Mouse (Mus musculus): ENCODE results near the gene Il12rb1. TPM values are rescaled to one million over a fixed set of nuclear protein-coding genes. Genes with fewer than 3 reads are reported as not detected.
"Not testable (repeated sequence)": the region's sequence is repeated elsewhere in the genome, so short reads cannot be mapped to it uniquely, and the experiment has no call there.

Gene Il12rb1
- polyA plus RNA-seq, 1 experiment from 2014 or later = 0.13 TPM

- no peak for ATAC-seq (ENCODE audit: insufficient number of reproducible peaks, low FRiP score, low TSS enrichment, low read depth)
- 15% methylated on average over 30 of the region's 30 CpGs for WGBS
- H3K4me1 ChIP-seq = peaks cover 19% of the 10 kb centered on the region
- H3K27me3 ChIP-seq = peaks cover 28% of the 10 kb centered on the region
- no peak overlapping the region for H3K9ac ChIP-seq
- no peak overlapping the region for H3K27ac ChIP-seq
- H3K36me3 ChIP-seq = no peaks in the 10 kb centered on the region
- H3K9me3 ChIP-seq = peaks cover 10% of the 10 kb centered on the region; the same call in 1 of the 2 replicates
- H3K4me2 ChIP-seq = no peak overlapping the region
- H3K4me3 ChIP-seq = no peak overlapping the region
Measured at GRCm38 (mm10) chr8:70821399-70821962, 13.2 kb downstream of the Il12rb1 start.

- H3K4me3 ChIP-seq = no peak overlapping the region
- WGBS = 43% methylated on average over 11 of the region's 11 CpGs
- no peak overlapping the region for H3K9ac ChIP-seq
- no peaks in the 10 kb centered on the region for H3K36me3 ChIP-seq
- H3K4me1 ChIP-seq = peaks cover 14% of the 10 kb centered on the region
- H3K9me3 ChIP-seq = peaks cover 10% of the 10 kb centered on the region; the same call in 1 of the 2 replicates
- no peak overlapping the region for H3K27ac ChIP-seq
- H3K27me3 ChIP-seq = peaks cover 23% of the 10 kb centered on the region
- H3K4me2 ChIP-seq = no peak overlapping the region
- ATAC-seq (ENCODE audit: insufficient number of reproducible peaks, low FRiP score, low TSS enrichment, low read depth) = no peak
Measured at GRCm38 (mm10) chr8:70821992-70822391, 13.7 kb downstream of the Il12rb1 start.

DNA sequence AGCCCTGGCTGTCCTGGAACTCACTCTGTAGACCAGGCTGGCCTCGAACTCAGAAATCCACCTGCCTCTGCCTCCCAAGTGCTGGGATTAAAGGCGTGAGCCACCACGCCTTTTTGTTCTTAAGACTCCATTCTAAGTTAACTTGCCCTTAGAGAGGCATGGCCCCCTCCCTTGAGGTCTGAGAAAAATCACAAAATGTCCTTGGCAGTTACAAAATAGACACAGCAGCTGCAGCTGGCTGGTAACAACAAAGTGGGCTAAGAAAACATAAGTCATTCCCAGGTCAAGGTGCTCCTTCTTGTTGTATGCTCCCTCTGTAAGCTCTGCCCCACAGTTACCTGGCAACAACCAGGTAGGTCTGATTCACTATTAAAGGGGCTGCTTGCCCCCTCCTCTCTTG, 14.3 kb downstream of the Il12rb1 start:
- peaks cover 10% of the 10 kb centered on the region; the same call in 1 of the 2 replicates for H3K9me3 ChIP-seq
- H3K27me3 ChIP-seq = peaks cover 19% of the 10 kb centered on the region
- H3K27ac ChIP-seq; H3K9ac ChIP-seq; H3K4me2 ChIP-seq; H3K4me3 ChIP-seq; H3K36me3 ChIP-seq; ATAC-seq (ENCODE audit: insufficient number of reproducible peaks, low FRiP score, low TSS enrichment, low read depth): not testable (repeated sequence)
- 82% methylated on average over 3 of the region's 3 CpGs for WGBS
- H3K4me1 ChIP-seq = peaks cover 12% of the 10 kb centered on the region

DNA sequence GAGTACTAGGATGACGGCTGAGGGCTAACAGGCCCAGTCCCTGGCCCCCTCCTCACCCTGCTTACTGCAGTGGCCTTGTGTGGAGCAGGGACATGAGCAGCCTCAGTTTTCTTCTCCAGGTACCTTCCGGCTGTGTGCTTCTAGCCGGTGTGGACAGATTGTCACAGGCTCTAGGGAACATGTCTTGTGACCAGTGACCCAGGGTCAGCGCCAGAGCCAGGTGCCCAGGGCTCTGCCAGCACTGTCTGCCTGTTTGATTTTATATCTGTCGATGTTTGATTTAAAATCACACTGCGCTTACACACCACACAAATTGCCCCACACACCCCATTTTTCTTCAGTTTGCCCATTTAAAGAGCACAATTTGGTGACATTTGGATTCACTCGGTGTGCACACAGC, 15.6 kb downstream of the Il12rb1 start:
- Histone ChIP-seq H3K9me3 (peaks cover 6% of the 10 kb centered on the region; the same call in 1 of the 2 replicates), H3K27me3 (peaks cover 19% of the 10 kb centered on the region), H3K4me1 (peaks cover 12% of the 10 kb centered on the region), H3K4me2 (no peak overlapping the region), H3K4me3 (no peak overlapping the region), H3K36me3 (no peaks in the 10 kb centered on the region), H3K9ac (no peak overlapping the region), H3K27ac (no peak overlapping the region)
- WGBS = 84% methylated on average over 7 of the region's 7 CpGs
- ATAC-seq (ENCODE audit: insufficient number of reproducible peaks, low FRiP score, low TSS enrichment, low read depth) = no peak

- H3K27ac ChIP-seq = no peak overlapping the region
- no peaks in the 10 kb centered on the region for H3K9me3 ChIP-seq
- peaks cover 8% of the 10 kb centered on the region for H3K4me1 ChIP-seq
- no peak overlapping the region for H3K4me3 ChIP-seq
- no peak for ATAC-seq (ENCODE audit: insufficient number of reproducible peaks, low FRiP score, low TSS enrichment, low read depth)
- WGBS = 72% methylated on average over 8 of the region's 8 CpGs
- no peak overlapping the region for H3K9ac ChIP-seq
- peaks cover 3% of the 10 kb centered on the region; the same call in 1 of the 2 replicates for H3K27me3 ChIP-seq
- H3K4me2 ChIP-seq = no peak overlapping the region
- H3K36me3 ChIP-seq = no peaks in the 10 kb centered on the region
Measured at GRCm38 (mm10) chr8:70825816-70826215, 17.6 kb downstream of the Il12rb1 start.

- Histone ChIP-seq H3K27me3 (no peaks in the 10 kb centered on the region), H3K36me3 (no peaks in the 10 kb centered on the region), H3K9me3 (no peaks in the 10 kb centered on the region), H3K4me1 (peaks cover under 1% of the 10 kb centered on the region; the same call in 1 of the 2 replicates), H3K9ac (no peak overlapping the region), H3K4me3 (no peak overlapping the region), H3K4me2 (no peak overlapping the region), H3K27ac (no peak overlapping the region)
- 93% methylated on average over 2 of the region's 2 CpGs for WGBS
- ATAC-seq (ENCODE audit: insufficient number of reproducible peaks, low FRiP score, low TSS enrichment, low read depth) = no peak
Measured at GRCm38 (mm10) chr8:70827010-70827409, 18.8 kb downstream of the Il12rb1 start.

- Histone ChIP-seq H3K4me2 (no peak overlapping the region), H3K9me3 (no peaks in the 10 kb centered on the region), H3K27ac (no peak overlapping the region), H3K4me3 (no peak overlapping the region), H3K36me3 (no peaks in the 10 kb centered on the region), H3K4me1 (peaks cover 6% of the 10 kb centered on the region), H3K27me3 (no peaks in the 10 kb centered on the region), H3K9ac (no peak overlapping the region)
- no peak for ATAC-seq (ENCODE audit: insufficient number of reproducible peaks, low FRiP score, low TSS enrichment, low read depth)
- 93% methylated on average over 1 of the region's 1 CpGs for WGBS
Measured at GRCm38 (mm10) chr8:70827796-70828195, 19.5 kb downstream of the Il12rb1 start.

- Histone ChIP-seq H3K4me1 (peaks cover 15% of the 10 kb centered on the region), H3K36me3 (peaks cover 16% of the 10 kb centered on the region), H3K27me3 (no peaks in the 10 kb centered on the region), H3K9me3 (no peaks in the 10 kb centered on the region), H3K9ac (no peak overlapping the region), H3K27ac (no peak overlapping the region), H3K4me2 (no peak overlapping the region), H3K4me3 (no peak overlapping the region)
- WGBS = 81% methylated on average over 8 of the region's 8 CpGs
- ATAC-seq (ENCODE audit: insufficient number of reproducible peaks, low FRiP score, low TSS enrichment, low read depth) = no peak
Measured at GRCm38 (mm10) chr8:70831517-70831916, 23.3 kb downstream of the Il12rb1 start.

- Histone ChIP-seq H3K36me3 (peaks cover 21% of the 10 kb centered on the region), H3K27ac (no peak overlapping the region), H3K27me3 (no peaks in the 10 kb centered on the region), H3K4me1 (peaks cover 15% of the 10 kb centered on the region), H3K9ac (no peak overlapping the region), H3K9me3 (no peaks in the 10 kb centered on the region), H3K4me2 (no peak overlapping the region), H3K4me3 (no peak overlapping the region)
- ATAC-seq (ENCODE audit: insufficient number of reproducible peaks, low FRiP score, low TSS enrichment, low read depth) = no peak
- 68% methylated on average over 11 of the region's 11 CpGs for WGBS
Measured at GRCm38 (mm10) chr8:70832371-70832770, 24.1 kb downstream of the Il12rb1 start.

GRCm38 (mm10) chr8:70833018-70833482, 24.8 kb downstream of the Il12rb1 start:
- ATAC-seq (ENCODE audit: insufficient number of reproducible peaks, low FRiP score, low TSS enrichment, low read depth) = no peak
- H3K36me3 ChIP-seq = peaks cover 21% of the 10 kb centered on the region
- H3K4me1 ChIP-seq = peaks cover 15% of the 10 kb centered on the region
- no peak overlapping the region for H3K9ac ChIP-seq
- H3K27me3 ChIP-seq = no peaks in the 10 kb centered on the region
- no peaks in the 10 kb centered on the region for H3K9me3 ChIP-seq
- no peak overlapping the region for H3K27ac ChIP-seq
- H3K4me2 ChIP-seq = no peak overlapping the region
- 46% methylated on average over 9 of the region's 9 CpGs for WGBS
- H3K4me3 ChIP-seq = no peak overlapping the region

GRCm38 (mm10) chr8:70833520-70833919, 25.3 kb downstream of the Il12rb1 start:
- Histone ChIP-seq H3K9me3 (no peaks in the 10 kb centered on the region), H3K36me3 (peaks cover 21% of the 10 kb centered on the region), H3K4me2 (no peak overlapping the region), H3K4me3 (no peak overlapping the region), H3K27ac (no peak overlapping the region), H3K27me3 (no peaks in the 10 kb centered on the region), H3K4me1 (peaks cover 18% of the 10 kb centered on the region), H3K9ac (no peak overlapping the region)
- 45% methylated on average over 15 of the region's 15 CpGs for WGBS
- no peak for ATAC-seq (ENCODE audit: insufficient number of reproducible peaks, low FRiP score, low TSS enrichment, low read depth)

DNA sequence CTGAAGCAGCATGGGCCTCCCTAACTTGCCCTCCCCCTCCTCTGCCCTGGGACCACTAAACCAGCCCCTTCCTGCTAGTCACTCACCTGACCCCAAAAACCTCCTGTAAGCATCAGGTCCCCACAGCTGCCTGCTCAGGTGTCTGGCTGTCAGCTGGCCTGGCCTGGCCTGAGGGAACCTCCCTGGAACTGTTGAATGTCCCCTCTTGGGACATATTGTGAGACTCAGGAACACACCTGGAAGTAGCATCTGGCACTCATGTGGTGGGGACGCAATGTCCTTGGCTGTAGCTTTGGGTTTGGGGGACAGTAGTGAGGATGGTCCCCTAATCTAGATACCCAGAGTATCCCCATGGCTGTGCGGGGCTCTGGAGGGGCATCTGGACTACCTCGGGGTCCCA, 25.8 kb downstream of the Il12rb1 start:
- peaks cover 21% of the 10 kb centered on the region for H3K36me3 ChIP-seq
- H3K9me3 ChIP-seq = no peaks in the 10 kb centered on the region
- no peak overlapping the region for H3K4me3 ChIP-seq
- no peak overlapping the region for H3K4me2 ChIP-seq
- H3K4me1 ChIP-seq = peaks cover 22% of the 10 kb centered on the region
- H3K9ac ChIP-seq = no peak overlapping the region
- no peak for ATAC-seq (ENCODE audit: insufficient number of reproducible peaks, low FRiP score, low TSS enrichment, low read depth)
- 98% methylated on average over 3 of the region's 3 CpGs for WGBS
- H3K27me3 ChIP-seq = no peaks in the 10 kb centered on the region
- no peak overlapping the region for H3K27ac ChIP-seq

- no peak overlapping the region for H3K9ac ChIP-seq
- peaks cover 35% of the 10 kb centered on the region for H3K4me1 ChIP-seq
- H3K36me3 ChIP-seq = peaks cover 21% of the 10 kb centered on the region
- no peak for ATAC-seq (ENCODE audit: insufficient number of reproducible peaks, low FRiP score, low TSS enrichment, low read depth)
- no peak overlapping the region for H3K27ac ChIP-seq
- H3K27me3 ChIP-seq = no peaks in the 10 kb centered on the region
- no peaks in the 10 kb centered on the region for H3K9me3 ChIP-seq
- H3K4me3 ChIP-seq = no peak overlapping the region
- WGBS = 90% methylated on average over 12 of the region's 12 CpGs
- no peak overlapping the region for H3K4me2 ChIP-seq
Measured at GRCm38 (mm10) chr8:70836666-70837065, 28.4 kb downstream of the Il12rb1 start.
